Mouse (Mus musculus): ENCODE data around the gene Gm45618. TPM values are rescaled to one million over a fixed set of nuclear protein-coding genes. Genes with fewer than 3 reads are reported as not detected.
"Not testable (repeated sequence)": the region's sequence is repeated elsewhere in the genome, so short reads cannot be mapped to it uniquely, and the experiment has no call there.

The Gm45618 gene
- total and polyA plus RNA-seq, 2 experiments from 2014 or later = not detected

DNA sequence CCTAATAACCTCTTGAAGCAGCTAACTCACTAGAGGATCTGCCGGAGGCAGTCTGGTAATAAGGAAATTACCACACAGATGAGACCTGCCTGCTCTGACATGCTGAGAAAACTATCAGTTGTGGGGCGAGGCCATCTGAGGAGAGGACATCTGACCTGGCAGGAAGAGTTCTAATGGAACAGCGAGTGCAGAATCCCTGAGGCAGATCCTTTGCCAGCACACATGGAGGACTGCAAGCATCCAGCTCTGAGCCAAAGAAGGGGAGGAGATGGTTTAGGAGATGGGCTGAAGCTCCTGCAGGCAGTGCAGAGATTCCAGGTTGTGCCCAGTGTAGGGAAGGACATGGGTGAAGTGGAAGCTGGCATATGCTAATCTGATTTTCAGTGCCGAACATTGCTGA is 31.7 kb upstream of the Gm45618 start:
- Histone ChIP-seq H3K4me3 (ENCODE audit: low read depth, low read length) (no peak overlapping the region), H3K36me3 (replicated peaks; ENCODE audit: control insufficient read depth, insufficient read depth, low read length) (no peaks in the 10 kb centered on the region), H3K27ac (ENCODE audit: low read depth) (no peak overlapping the region), H3K4me2 (ENCODE audit: low read depth, low read length) (no peak overlapping the region), H3K9ac (replicated peaks; ENCODE audit: low read depth, low read length) (no peak overlapping the region), H3K4me1 (ENCODE audit: control insufficient read depth, insufficient read depth) (no peaks in the 10 kb centered on the region), H3K9me3 (replicated peaks; ENCODE audit: control insufficient read depth, low read length) (no peaks in the 10 kb centered on the region), H3K27me3 (ENCODE audit: control insufficient read depth, insufficient read depth, low read length) (no peaks in the 10 kb centered on the region)
- TF ChIP-seq CTCF (IDR thresholded peaks at IDR 0.05; ENCODE audit: low read depth) = no peak
- no peak for TF ChIP-seq EP300 (IDR thresholded peaks at IDR 0.05; ENCODE audit: low read depth)
- no peak for ATAC-seq (ENCODE audit: insufficient read depth, low read depth)
- 72% methylated on average over 4 of the region's 4 CpGs for WGBS
- no peak for DNase-seq (ENCODE audit: low spot score)

DNA sequence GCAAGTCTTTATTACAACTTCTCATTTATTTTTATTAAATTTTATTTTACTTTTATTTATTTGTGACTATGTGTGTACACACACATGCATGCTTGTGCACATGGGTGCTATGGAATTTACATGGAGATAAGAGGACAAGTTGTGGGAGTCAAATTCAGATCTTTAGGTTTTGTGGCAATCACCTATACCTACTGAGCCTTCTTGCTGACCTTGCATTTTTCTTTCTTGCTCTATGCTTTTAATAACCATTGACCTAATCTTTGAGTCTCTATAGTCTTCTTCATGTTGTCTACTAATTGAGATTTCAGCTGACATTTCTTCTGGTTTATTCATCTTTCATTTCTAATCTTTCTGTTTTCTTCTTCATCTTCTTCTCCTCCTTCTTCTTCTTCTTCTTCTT is 28.1 kb upstream of the Gm45618 start:
- Histone ChIP-seq H3K9me3 (replicated peaks; ENCODE audit: control insufficient read depth, low read length) (no peaks in the 10 kb centered on the region), H3K4me1 (ENCODE audit: control insufficient read depth, insufficient read depth) (no peaks in the 10 kb centered on the region), H3K36me3 (replicated peaks; ENCODE audit: control insufficient read depth, insufficient read depth, low read length) (no peaks in the 10 kb centered on the region), H3K27ac (ENCODE audit: low read depth) (no peak overlapping the region), H3K9ac (replicated peaks; ENCODE audit: low read depth, low read length) (no peak overlapping the region), H3K27me3 (ENCODE audit: control insufficient read depth, insufficient read depth, low read length) (no peaks in the 10 kb centered on the region; the same call in 1 of the 2 replicates), H3K4me2 (ENCODE audit: low read depth, low read length) (no peak overlapping the region), H3K4me3 (ENCODE audit: low read depth, low read length) (no peak overlapping the region)
- no peak for DNase-seq (ENCODE audit: low spot score)
- ATAC-seq (ENCODE audit: insufficient read depth, low read depth) = no peak
- no peak for TF ChIP-seq CTCF (IDR thresholded peaks at IDR 0.05; ENCODE audit: low read depth)
- no peak for TF ChIP-seq EP300 (IDR thresholded peaks at IDR 0.05; ENCODE audit: low read depth)

DNA sequence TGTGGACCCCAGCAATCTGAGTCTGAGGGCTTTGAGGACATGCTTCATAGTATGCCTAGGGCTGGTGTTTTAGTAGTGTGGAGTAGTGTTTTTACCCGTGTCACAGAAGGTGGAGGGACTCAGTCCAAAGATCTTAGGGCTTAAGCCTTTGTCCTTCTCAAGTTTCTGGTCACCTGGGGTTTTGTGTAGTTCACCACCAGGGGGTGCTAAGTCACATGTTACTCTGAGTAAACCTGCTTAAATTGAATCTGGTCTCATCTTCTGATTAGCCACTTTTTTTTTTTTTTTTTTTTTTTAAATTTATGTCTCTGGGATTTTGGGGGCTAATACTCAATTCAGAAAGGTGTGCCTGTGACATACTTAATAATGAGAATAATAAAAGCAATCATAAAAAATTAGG is 25.5 kb upstream of the Gm45618 start:
- Histone ChIP-seq H3K36me3 (replicated peaks; ENCODE audit: control insufficient read depth, insufficient read depth, low read length) (no peaks in the 10 kb centered on the region), H3K4me1 (ENCODE audit: control insufficient read depth, insufficient read depth) (peaks cover 2% of the 10 kb centered on the region; the same call in 1 of the 2 replicates), H3K9me3 (replicated peaks; ENCODE audit: control insufficient read depth, low read length) (no peaks in the 10 kb centered on the region), H3K4me2 (ENCODE audit: low read depth, low read length) (no peak overlapping the region), H3K9ac (replicated peaks; ENCODE audit: low read depth, low read length) (no peak overlapping the region), H3K4me3 (ENCODE audit: low read depth, low read length) (no peak overlapping the region), H3K27ac (ENCODE audit: low read depth) (no peak overlapping the region), H3K27me3 (ENCODE audit: control insufficient read depth, insufficient read depth, low read length) (no peaks in the 10 kb centered on the region; the same call in 1 of the 2 replicates)
- DNase-seq (ENCODE audit: low spot score) = peak; percentile 63
- ATAC-seq (ENCODE audit: insufficient read depth, low read depth) = no peak
- 0% methylated on average over 1 of the region's 1 CpGs for WGBS
- no peak for TF ChIP-seq EP300 (IDR thresholded peaks at IDR 0.05; ENCODE audit: low read depth)
- TF ChIP-seq CTCF (IDR thresholded peaks at IDR 0.05; ENCODE audit: low read depth) = peak; percentile 57

- WGBS = 29% methylated on average over 4 of the region's 4 CpGs
- ATAC-seq (ENCODE audit: insufficient read depth, low read depth) (no peak), DNase-seq (ENCODE audit: low spot score) (no peak)
- no peak overlapping the region for H3K4me2 ChIP-seq (ENCODE audit: low read depth, low read length)
- H3K36me3 ChIP-seq (replicated peaks; ENCODE audit: control insufficient read depth, insufficient read depth, low read length) = no peaks in the 10 kb centered on the region
- no peaks in the 10 kb centered on the region; the same call in 1 of the 2 replicates for H3K27me3 ChIP-seq (ENCODE audit: control insufficient read depth, insufficient read depth, low read length)
- H3K27ac ChIP-seq (ENCODE audit: low read depth) = no peak overlapping the region
- TF ChIP-seq EP300 (IDR thresholded peaks at IDR 0.05; ENCODE audit: low read depth) (no peak), CTCF (IDR thresholded peaks at IDR 0.05; ENCODE audit: low read depth) (no peak)
- H3K4me1 ChIP-seq (ENCODE audit: control insufficient read depth, insufficient read depth) = peaks cover 7% of the 10 kb centered on the region; the same call in 1 of the 2 replicates
- H3K9me3 ChIP-seq (replicated peaks; ENCODE audit: control insufficient read depth, low read length) = no peaks in the 10 kb centered on the region
- H3K4me3 ChIP-seq (ENCODE audit: low read depth, low read length) = no peak overlapping the region
- no peak overlapping the region for H3K9ac ChIP-seq (replicated peaks; ENCODE audit: low read depth, low read length)
Observed at GRCm38 (mm10) chr7:142145413-142145940, 24.9 kb upstream of the Gm45618 start.

- no peak within 1 kb of the TSS for H3K9ac ChIP-seq (replicated peaks; ENCODE audit: low read depth, low read length)
- no peak for TF ChIP-seq EP300 (IDR thresholded peaks at IDR 0.05; ENCODE audit: low read depth)
- TF ChIP-seq CTCF (IDR thresholded peaks at IDR 0.05; ENCODE audit: low read depth) = no peak
- WGBS = 65% methylated on average over 1 of the region's 1 CpGs
- H3K4me2 ChIP-seq (ENCODE audit: low read depth, low read length) = no peak within 1 kb of the TSS
- no peaks in the 10 kb centered on the region for H3K9me3 ChIP-seq (replicated peaks; ENCODE audit: control insufficient read depth, low read length)
- no peak for DNase-seq (ENCODE audit: low spot score)
- ATAC-seq (ENCODE audit: insufficient read depth, low read depth) = no peak
- no peak within 1 kb of the TSS for H3K4me3 ChIP-seq (ENCODE audit: low read depth, low read length)
- peaks cover 7% of the 10 kb centered on the region; the same call in 1 of the 2 replicates for H3K4me1 ChIP-seq (ENCODE audit: control insufficient read depth, insufficient read depth)
- H3K36me3 ChIP-seq (replicated peaks; ENCODE audit: control insufficient read depth, insufficient read depth, low read length) = no peaks in the 10 kb centered on the region
- H3K27me3 ChIP-seq (ENCODE audit: control insufficient read depth, insufficient read depth, low read length) = no peaks in the 10 kb centered on the region; the same call in 1 of the 2 replicates
- H3K27ac ChIP-seq (ENCODE audit: low read depth) = no peak within 1 kb of the TSS
Observed at GRCm38 (mm10) chr7:142144507-142144906, 24.0 kb upstream of the Gm45618 start, which contains the start of gene Gm45337. Gene Gm45337 (minus strand): TSS chr7:142144607.

DNA sequence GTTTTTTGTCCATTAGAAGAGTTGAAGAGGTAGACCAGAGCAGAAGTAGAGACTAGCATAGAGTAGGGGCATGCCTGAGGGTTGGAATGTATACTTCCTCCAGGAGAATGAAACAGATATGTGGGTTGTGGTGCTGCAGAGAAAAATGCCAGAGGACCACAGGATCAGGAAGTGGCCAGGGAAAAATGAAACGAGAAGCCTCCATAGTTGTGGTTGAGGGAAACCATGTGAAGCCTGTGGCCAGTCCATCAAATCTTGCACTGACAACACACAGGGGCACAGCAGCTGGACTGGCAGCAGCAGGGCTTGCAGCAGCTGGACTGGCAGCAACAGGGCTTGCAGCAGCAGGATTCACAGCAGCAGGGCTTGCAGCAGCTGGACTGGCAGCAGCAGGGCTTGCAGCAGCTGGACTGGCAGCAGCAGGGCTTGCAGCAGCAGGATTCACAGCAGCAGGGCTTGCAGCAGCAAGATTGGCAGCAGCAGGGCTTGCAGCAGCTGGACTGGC is 23.0 kb upstream of the Gm45618 start:
- H3K36me3 ChIP-seq (replicated peaks; ENCODE audit: control insufficient read depth, insufficient read depth, low read length); H3K4me1 ChIP-seq (ENCODE audit: control insufficient read depth, insufficient read depth); H3K4me2 ChIP-seq (ENCODE audit: low read depth, low read length); H3K27ac ChIP-seq (ENCODE audit: low read depth); DNase-seq (ENCODE audit: low spot score); H3K27me3 ChIP-seq (ENCODE audit: control insufficient read depth, insufficient read depth, low read length); H3K9ac ChIP-seq (replicated peaks; ENCODE audit: low read depth, low read length); H3K4me3 ChIP-seq (ENCODE audit: low read depth, low read length); H3K9me3 ChIP-seq (replicated peaks; ENCODE audit: control insufficient read depth, low read length); ATAC-seq (ENCODE audit: insufficient read depth, low read depth): not testable (repeated sequence)
- WGBS = 9% methylated on average over 1 of the region's 1 CpGs

All from heart, postnatal 0 days (tissue).